Mouse (Mus musculus) thymus, adult 2 months (tissue): ENCODE data around the gene Ppp1r8. TPM values are rescaled to one million over a fixed set of nuclear protein-coding genes. Genes with fewer than 3 reads are reported as not detected.
"Not testable (repeated sequence)": the region's sequence is repeated elsewhere in the genome, so short reads cannot be mapped to it uniquely, and the experiment has no call there.

Experiments used
- DNase-seq: peaks from one replicate; pipeline ENCODE4 v3.0.0; 2021
- H3K27ac ChIP-seq: fragments of 200-500 bp; 2 replicates; pipeline ENCODE4 v1.5.1; 2012; ENCODE audit warnings: low read length, control low read depth; ENCODE audit not compliant: control insufficient read depth, insufficient read depth
- H3K27me3 ChIP-seq: fragments of 200-500 bp; 2 replicates; pipeline ENCODE4 v1.6.1; 2012; ENCODE audit warnings: mild to moderate bottlenecking, low read length, moderate library complexity, mixed read lengths; ENCODE audit not compliant: control insufficient read depth, insufficient read depth
- H3K36me3 ChIP-seq: fragments of 200-500 bp; 2 replicates; pipeline ENCODE4 v1.6.1; 2012; ENCODE audit warnings: mild to moderate bottlenecking, low read length, moderate library complexity; ENCODE audit not compliant: control insufficient read depth, insufficient read depth
- H3K4me1 ChIP-seq: fragments of 200-500 bp; replicated peaks from 2 replicates; pipeline ENCODE4 v1.6.1; 2012; ENCODE audit warnings: low read length; ENCODE audit not compliant: control insufficient read depth, insufficient read depth
- H3K4me3 ChIP-seq: fragments of 200-500 bp; 2 replicates; pipeline ENCODE4 v1.5.1; 2012; ENCODE audit warnings: mild to moderate bottlenecking, low read length, control low read depth, moderate library complexity; ENCODE audit not compliant: control insufficient read depth, insufficient read depth
- CTCF ChIP-seq: fragments of 200-500 bp; IDR thresholded peaks from 2 replicates; pipeline ENCODE4 v1.5.1; 2012; ENCODE audit warnings: mild to moderate bottlenecking, control low read depth, low read length, moderate library complexity, borderline replicate concordance; ENCODE audit not compliant: control insufficient read depth, poor library complexity, insufficient read depth; ENCODE audit errors: extremely low read depth
- POLR2A ChIP-seq: fragments of 200-500 bp; IDR thresholded peaks from 2 replicates; pipeline ENCODE4 v1.6.1; 2012; ENCODE audit warnings: mild to moderate bottlenecking, low read length, control low read depth, moderate library complexity; ENCODE audit not compliant: control insufficient read depth, poor library complexity, insufficient read depth; ENCODE audit errors: extremely low read depth
- WGBS: fragments of 180-500 bp; shearing (Covaris S2); methylation state at CpG from one replicate; pipeline ENCODE4 v1.1.7; 2018; 5-methylcytosine and 5-hydroxymethylcytosine counted together
- polyA plus RNA-seq: library from polyadenylated mRNA; depleted of rRNA; stranded (reverse); fragments of >200 nt; gene quantifications from 2 replicates; pipeline ENCODE4 v1.2.3, GENCODE M21; 2012

The Ppp1r8 gene
- polyA plus RNA-seq, 1 experiment = 74.4 TPM

GRCm38 (mm10) chr4:132796196-132796886 is 46.6 kb downstream of the Ppp1r8 start, which contains the start of gene Themis2:
Themis2 (minus strand) TSS chr4:132796387.
- Histone ChIP-seq H3K4me1 (peaks cover 14% of the 10 kb centered on the region), H3K27me3 (peaks cover 2% of the 10 kb centered on the region; the same call in 1 of the 2 replicates), H3K36me3 (no peaks in the 10 kb centered on the region), H3K27ac (no peak within 1 kb of the TSS), H3K4me3 (peak within 1 kb of the TSS; percentile 61)
- peak; percentile 83 for DNase-seq
- 3% methylated on average over 21 of the region's 21 CpGs for WGBS
- peak; percentile 40; the same call in 1 of the 2 replicates for TF ChIP-seq POLR2A
- no peak; the same call in 1 of the 2 replicates for TF ChIP-seq CTCF

DNA sequence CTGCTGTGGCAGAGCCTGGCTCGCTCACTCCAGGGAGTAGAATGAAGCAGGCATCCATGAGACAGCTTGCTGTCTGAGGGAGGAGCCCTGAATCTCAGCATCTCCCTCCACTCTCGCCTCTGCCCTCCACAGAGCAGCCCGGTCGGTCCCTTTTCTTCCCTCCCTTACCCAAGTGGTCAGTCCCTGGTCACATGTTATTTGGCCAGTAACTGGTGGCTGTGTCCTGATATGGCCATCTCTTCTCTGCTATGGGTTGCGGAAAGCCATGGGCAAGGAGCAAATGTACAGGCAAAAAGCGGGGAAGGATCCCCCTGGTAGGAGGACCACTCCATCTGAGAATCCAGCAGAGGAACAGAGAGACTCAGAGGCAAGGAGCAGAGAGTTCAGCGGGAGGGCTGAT is 47.8 kb downstream of the Ppp1r8 start:
- Histone ChIP-seq H3K4me1 (peaks cover 11% of the 10 kb centered on the region), H3K36me3 (no peaks in the 10 kb centered on the region), H3K27me3 (peaks cover 2% of the 10 kb centered on the region; the same call in 1 of the 2 replicates), H3K27ac (no peak overlapping the region), H3K4me3 (peak overlapping the region; percentile 10)
- WGBS = 64% methylated on average over 7 of the region's 7 CpGs
- TF ChIP-seq CTCF (no peak), POLR2A (no peak)
- no peak for DNase-seq

- DNase-seq = no peak
- Histone ChIP-seq H3K36me3 (no peaks in the 10 kb centered on the region), H3K27ac (no peak overlapping the region), H3K4me3 (peak overlapping the region; percentile 10), H3K4me1 (peaks cover 11% of the 10 kb centered on the region), H3K27me3 (peaks cover 2% of the 10 kb centered on the region; the same call in 1 of the 2 replicates)
- 53% methylated on average over 8 of the region's 8 CpGs for WGBS
- no peak for TF ChIP-seq CTCF
- no peak for TF ChIP-seq POLR2A
Measured at GRCm38 (mm10) chr4:132794760-132795159, 48.2 kb downstream of the Ppp1r8 start.

DNA sequence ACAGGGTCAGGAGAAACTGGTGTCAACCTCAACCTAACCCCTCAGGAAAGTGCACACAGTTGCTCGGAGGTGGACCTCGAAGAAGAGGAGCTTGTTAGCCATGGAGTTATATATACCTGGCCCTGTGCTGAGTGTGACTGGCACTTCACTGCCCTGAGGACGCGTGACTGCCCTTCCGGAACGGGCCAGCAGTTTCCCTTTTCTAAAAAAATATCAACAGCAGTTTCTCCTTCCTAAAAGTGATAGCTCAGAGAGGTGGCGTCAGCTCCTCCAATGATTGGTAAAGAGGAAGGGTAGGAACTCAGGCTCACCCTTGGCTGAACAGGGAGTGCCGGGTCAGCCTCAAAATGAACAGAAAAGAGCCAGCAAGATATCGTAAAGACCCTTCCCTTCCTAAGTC is 48.9 kb downstream of the Ppp1r8 start:
- no peak overlapping the region for H3K4me3 ChIP-seq
- no peak for DNase-seq
- peaks cover 11% of the 10 kb centered on the region for H3K4me1 ChIP-seq
- H3K27ac ChIP-seq = no peak overlapping the region
- H3K36me3 ChIP-seq = no peaks in the 10 kb centered on the region
- peaks cover 2% of the 10 kb centered on the region; the same call in 1 of the 2 replicates for H3K27me3 ChIP-seq
- WGBS = 46% methylated on average over 9 of the region's 9 CpGs
- no peak for TF ChIP-seq CTCF
- TF ChIP-seq POLR2A = no peak

- 89% methylated on average over 9 of the region's 9 CpGs for WGBS
- not testable (repeated sequence) for H3K27ac ChIP-seq, H3K4me3 ChIP-seq, H3K36me3 ChIP-seq, H3K27me3 ChIP-seq, DNase-seq
- peaks cover 11% of the 10 kb centered on the region for H3K4me1 ChIP-seq
Measured at GRCm38 (mm10) chr4:132793322-132794004, 49.5 kb downstream of the Ppp1r8 start.

- H3K4me3 ChIP-seq = no peak overlapping the region
- DNase-seq = no peak
- H3K27me3 ChIP-seq = no peaks in the 10 kb centered on the region
- TF ChIP-seq POLR2A (no peak), CTCF (no peak)
- peaks cover 2% of the 10 kb centered on the region; the same call in 1 of the 2 replicates for H3K4me1 ChIP-seq
- H3K36me3 ChIP-seq = no peaks in the 10 kb centered on the region
- no peak overlapping the region for H3K27ac ChIP-seq
- WGBS = 97% methylated on average over 8 of the region's 8 CpGs
Measured at GRCm38 (mm10) chr4:132789731-132790130, 53.2 kb downstream of the Ppp1r8 start.
